Mouse (Mus musculus): Measurements from ENCODE around the gene Stx4a. TPM values are rescaled to one million over a fixed set of nuclear protein-coding genes. Genes with fewer than 3 reads are reported as not detected.
A peak's percentile ranks its signal among the peaks of the same experiment; 100 is the strongest.

Stx4a gene
- polyA plus RNA-seq, 1 experiment, result 126 TPM

DNA sequence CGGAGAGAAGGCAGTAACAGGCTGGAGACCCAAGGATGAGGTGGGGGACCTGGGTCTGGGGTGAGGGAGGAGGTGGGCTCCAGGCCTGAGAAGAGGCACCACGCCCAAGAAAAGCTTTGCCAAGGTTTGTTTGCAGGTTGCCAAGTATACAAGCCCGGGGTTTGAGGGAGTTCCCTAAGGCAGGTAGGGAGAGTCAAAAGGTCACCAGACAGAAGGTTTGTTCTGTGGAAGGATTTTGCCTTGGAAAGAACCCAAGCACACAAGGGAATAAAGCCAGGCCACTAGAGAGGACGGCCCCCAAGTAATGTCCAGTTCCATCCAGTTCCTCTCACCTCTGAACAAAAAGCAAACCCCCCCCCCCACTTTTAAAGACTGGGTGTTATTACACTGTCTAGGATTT lies 12.9 kb upstream of the Stx4a start:
- no peak for TF ChIP-seq EP300 (IDR thresholded peaks at IDR 0.05; ENCODE audit: insufficient read depth, low read depth, low read length)
- no peak for TF ChIP-seq POLR2A (IDR thresholded peaks at IDR 0.05; ENCODE audit: insufficient read depth, low read length)
- TF ChIP-seq CTCF (IDR thresholded peaks at IDR 0.05; ENCODE audit: low read depth, low read length), result no peak
- Histone ChIP-seq H3K4me3 (ENCODE audit: low read depth, low read length) (peak overlapping the region; percentile 51), H3K27ac (ENCODE audit: insufficient read depth, low read length) (no peak overlapping the region), H3K9ac (ENCODE audit: low read depth, poor library complexity, severe bottlenecking) (0 out of 2 replicates have a peak overlapping the region, but pooled peaks have one; percentile 19), H3K36me3 (ENCODE audit: control insufficient read depth, insufficient read depth, low read length, poor library complexity, severe bottlenecking) (no peaks in the 10 kb centered on the region), H3K9me3 (replicated peaks; ENCODE audit: control insufficient read depth, insufficient read depth, low read length, poor library complexity, severe bottlenecking) (no peaks in the 10 kb centered on the region), H3K27me3 (ENCODE audit: control insufficient read depth, insufficient read depth, low read length, poor library complexity, severe bottlenecking) (no peaks in the 10 kb centered on the region), H3K4me1 (ENCODE audit: control insufficient read depth, insufficient read depth, low read length) (no peaks in the 10 kb centered on the region)

DNA sequence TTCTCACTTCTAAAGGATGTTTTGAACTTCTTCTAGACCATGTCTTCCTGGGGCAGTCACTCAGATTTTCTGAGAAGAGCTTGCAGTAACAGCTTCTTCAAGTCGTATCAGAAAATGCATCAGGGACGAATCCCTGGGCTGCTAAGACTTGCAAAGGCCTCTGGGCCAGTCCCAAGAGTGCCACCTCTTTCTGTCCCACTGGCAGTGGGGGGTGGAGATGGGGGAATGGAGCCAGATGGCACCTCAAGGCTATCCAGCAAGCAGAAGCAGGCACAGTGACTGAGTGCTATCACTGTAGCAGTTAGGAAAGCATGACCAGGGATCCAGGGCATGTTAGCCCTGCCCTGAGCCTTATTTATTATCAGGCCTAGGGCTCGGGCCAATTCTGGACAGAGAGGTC lies 11.8 kb upstream of the Stx4a start:
- TF ChIP-seq EP300 (IDR thresholded peaks at IDR 0.05; ENCODE audit: insufficient read depth, low read depth, low read length) (no peak), POLR2A (IDR thresholded peaks at IDR 0.05; ENCODE audit: insufficient read depth, low read length) (no peak), CTCF (IDR thresholded peaks at IDR 0.05; ENCODE audit: low read depth, low read length) (no peak)
- no peaks in the 10 kb centered on the region for H3K9me3 ChIP-seq (replicated peaks; ENCODE audit: control insufficient read depth, insufficient read depth, low read length, poor library complexity, severe bottlenecking)
- no peak overlapping the region for H3K9ac ChIP-seq (ENCODE audit: low read depth, poor library complexity, severe bottlenecking)
- no peaks in the 10 kb centered on the region for H3K36me3 ChIP-seq (ENCODE audit: control insufficient read depth, insufficient read depth, low read length, poor library complexity, severe bottlenecking)
- H3K4me3 ChIP-seq (ENCODE audit: low read depth, low read length), result no peak overlapping the region
- H3K4me1 ChIP-seq (ENCODE audit: control insufficient read depth, insufficient read depth, low read length), result no peaks in the 10 kb centered on the region
- H3K27ac ChIP-seq (ENCODE audit: insufficient read depth, low read length), result no peak overlapping the region
- H3K27me3 ChIP-seq (ENCODE audit: control insufficient read depth, insufficient read depth, low read length, poor library complexity, severe bottlenecking), result no peaks in the 10 kb centered on the region

DNA sequence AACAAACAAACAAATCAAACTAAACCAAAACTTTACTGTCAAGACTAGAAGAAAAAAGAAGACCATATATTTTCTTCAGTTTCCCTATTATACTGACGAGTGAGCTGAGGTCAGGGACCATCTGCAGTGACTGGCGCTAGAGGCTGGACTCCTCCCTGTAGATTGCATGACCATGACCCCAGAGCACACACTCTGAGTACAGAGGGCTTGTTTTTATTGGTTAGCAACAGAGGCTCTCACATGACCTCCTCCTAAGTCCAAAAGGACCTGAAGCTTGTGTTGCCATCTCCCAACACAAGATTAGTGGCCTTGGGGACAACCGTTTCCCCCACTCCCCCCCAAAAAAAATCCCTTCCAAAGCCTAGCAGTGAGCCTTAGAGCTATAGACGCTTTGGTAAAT lies 10.3 kb upstream of the Stx4a start:
- TF ChIP-seq POLR2A (IDR thresholded peaks at IDR 0.05; ENCODE audit: insufficient read depth, low read length), result no peak
- no peak for TF ChIP-seq EP300 (IDR thresholded peaks at IDR 0.05; ENCODE audit: insufficient read depth, low read depth, low read length)
- no peak for TF ChIP-seq CTCF (IDR thresholded peaks at IDR 0.05; ENCODE audit: low read depth, low read length)
- no peaks in the 10 kb centered on the region for H3K9me3 ChIP-seq (replicated peaks; ENCODE audit: control insufficient read depth, insufficient read depth, low read length, poor library complexity, severe bottlenecking)
- H3K27me3 ChIP-seq (ENCODE audit: control insufficient read depth, insufficient read depth, low read length, poor library complexity, severe bottlenecking), result no peaks in the 10 kb centered on the region
- H3K36me3 ChIP-seq (ENCODE audit: control insufficient read depth, insufficient read depth, low read length, poor library complexity, severe bottlenecking), result no peaks in the 10 kb centered on the region
- H3K9ac ChIP-seq (ENCODE audit: low read depth, poor library complexity, severe bottlenecking), result no peak overlapping the region
- no peaks in the 10 kb centered on the region for H3K4me1 ChIP-seq (ENCODE audit: control insufficient read depth, insufficient read depth, low read length)
- H3K4me3 ChIP-seq (ENCODE audit: low read depth, low read length), result no peak overlapping the region
- no peak overlapping the region for H3K27ac ChIP-seq (ENCODE audit: insufficient read depth, low read length)

DNA sequence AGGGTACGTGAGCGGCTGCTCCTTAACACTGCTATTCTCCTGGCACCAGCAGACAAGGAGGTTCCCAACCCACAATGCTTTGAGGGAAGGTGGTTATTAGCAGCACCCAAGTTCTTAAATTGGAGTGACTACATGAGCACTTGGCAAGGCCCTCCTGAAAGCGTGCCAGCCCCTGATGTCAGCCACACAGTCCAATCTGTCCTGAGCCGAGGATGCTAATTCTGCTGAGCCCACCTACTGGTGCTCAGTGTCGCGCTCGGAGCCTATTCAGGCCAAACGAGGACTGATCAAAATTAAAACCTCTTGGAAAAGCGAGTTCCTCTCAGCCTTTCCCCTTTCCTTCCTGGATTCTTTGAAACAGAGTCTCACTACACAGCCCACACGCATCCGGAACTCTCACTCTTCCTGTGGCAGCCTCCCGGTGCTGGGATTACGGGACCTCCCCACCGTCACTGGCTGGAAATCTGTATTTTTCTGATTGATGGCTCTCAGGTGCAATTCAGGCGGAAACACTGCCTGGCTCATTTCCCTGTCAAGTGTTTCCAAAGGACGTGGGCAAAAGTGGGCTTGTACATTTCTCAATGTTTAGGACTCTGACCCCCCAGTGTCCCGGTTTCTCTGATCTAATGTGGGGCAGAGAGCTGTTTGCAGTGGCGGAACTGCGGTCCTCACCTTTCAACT lies 9.7 kb upstream of the Stx4a start:
- H3K9me3 ChIP-seq (replicated peaks; ENCODE audit: control insufficient read depth, insufficient read depth, low read length, poor library complexity, severe bottlenecking), result no peaks in the 10 kb centered on the region
- H3K4me1 ChIP-seq (ENCODE audit: control insufficient read depth, insufficient read depth, low read length), result no peaks in the 10 kb centered on the region
- 0 out of 2 replicates have a peak overlapping the region, but pooled peaks have one; percentile 8 for H3K9ac ChIP-seq (ENCODE audit: low read depth, poor library complexity, severe bottlenecking)
- H3K36me3 ChIP-seq (ENCODE audit: control insufficient read depth, insufficient read depth, low read length, poor library complexity, severe bottlenecking), result no peaks in the 10 kb centered on the region
- H3K4me3 ChIP-seq (ENCODE audit: low read depth, low read length), result no peak overlapping the region; the same call in 1 of the 2 replicates
- TF ChIP-seq POLR2A (IDR thresholded peaks at IDR 0.05; ENCODE audit: insufficient read depth, low read length) (no peak), CTCF (IDR thresholded peaks at IDR 0.05; ENCODE audit: low read depth, low read length) (no peak), EP300 (IDR thresholded peaks at IDR 0.05; ENCODE audit: insufficient read depth, low read depth, low read length) (no peak)
- no peaks in the 10 kb centered on the region for H3K27me3 ChIP-seq (ENCODE audit: control insufficient read depth, insufficient read depth, low read length, poor library complexity, severe bottlenecking)
- no peak overlapping the region for H3K27ac ChIP-seq (ENCODE audit: insufficient read depth, low read length)

DNA sequence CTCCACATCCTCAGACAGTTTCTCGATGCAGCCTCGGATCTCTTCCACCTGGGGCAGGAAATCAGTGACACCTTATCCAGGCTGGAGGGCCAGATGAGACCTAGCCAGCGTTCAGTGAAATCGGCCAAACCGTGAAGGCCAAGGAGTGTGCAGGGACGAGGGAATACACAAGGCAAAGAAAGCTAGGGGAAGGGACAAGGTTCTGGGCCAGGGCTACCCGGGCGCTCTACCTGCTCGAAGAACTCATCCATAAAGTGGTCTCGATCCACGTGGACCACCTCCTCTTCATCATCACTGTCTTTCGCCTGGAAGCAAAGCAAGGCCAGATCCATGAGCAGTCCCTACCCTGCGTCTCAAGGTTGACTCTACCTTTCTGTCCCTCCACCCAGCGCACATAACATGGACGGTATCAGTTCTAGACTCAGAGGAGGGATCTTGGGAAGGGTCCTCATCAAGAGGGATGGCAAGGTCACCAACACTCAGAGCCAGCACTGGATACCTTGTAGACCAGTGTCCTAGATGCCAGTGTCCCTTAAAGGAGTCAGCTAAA lies 8.9 kb upstream of the Stx4a start:
- no peak overlapping the region for H3K9ac ChIP-seq (ENCODE audit: low read depth, poor library complexity, severe bottlenecking)
- H3K27ac ChIP-seq (ENCODE audit: insufficient read depth, low read length), result no peak overlapping the region
- H3K9me3 ChIP-seq (replicated peaks; ENCODE audit: control insufficient read depth, insufficient read depth, low read length, poor library complexity, severe bottlenecking), result no peaks in the 10 kb centered on the region
- H3K27me3 ChIP-seq (ENCODE audit: control insufficient read depth, insufficient read depth, low read length, poor library complexity, severe bottlenecking), result no peaks in the 10 kb centered on the region
- no peaks in the 10 kb centered on the region for H3K4me1 ChIP-seq (ENCODE audit: control insufficient read depth, insufficient read depth, low read length)
- TF ChIP-seq POLR2A (IDR thresholded peaks at IDR 0.05; ENCODE audit: insufficient read depth, low read length) (no peak), CTCF (IDR thresholded peaks at IDR 0.05; ENCODE audit: low read depth, low read length) (no peak), EP300 (IDR thresholded peaks at IDR 0.05; ENCODE audit: insufficient read depth, low read depth, low read length) (no peak)
- H3K4me3 ChIP-seq (ENCODE audit: low read depth, low read length), result no peak overlapping the region
- no peaks in the 10 kb centered on the region for H3K36me3 ChIP-seq (ENCODE audit: control insufficient read depth, insufficient read depth, low read length, poor library complexity, severe bottlenecking)
